Mouse (Mus musculus) left cerebral cortex, postnatal 25 days (tissue): ENCODE measurements at regions not wholly inside any gene's neighbourhood (a gene's known extent, or its start where the extent isn't known, plus 50 kb on each side); places are given as distances from the start of the nearest gene placed in this dataset.

Experiments used
- DNase-seq, 2 experiments: peaks; one replicate each; pipeline ENCODE4 v3.0.0; 2022; ENCODE audit warnings: low spot score in 2 of 2, mixed read lengths in 1 of 2
- intact Hi-C: fragments of 180-260 bp; cut with DNase I; formaldehyde crosslinking; loops from one replicate; pipeline ENCODE4 v1.15.1; 2025

- no peak for DNase-seq
- intact Hi-C loops = no loop called here
Measured at GRCm38 (mm10) chr11:38224300-38224699, 988.5 kb upstream of the Tenm2 start.

GRCm38 (mm10) chr11:38203347-38203746 lies 967.6 kb upstream of the Tenm2 start:
- DNase-seq = no peak
- intact Hi-C loops = no loop called here

- intact Hi-C loops = no loop called here
- DNase-seq = no peak
Measured at GRCm38 (mm10) chr11:38201136-38201741, 965.5 kb upstream of the Tenm2 start.

- no peak for DNase-seq
- intact Hi-C loops = no loop called here
Measured at GRCm38 (mm10) chr11:38193719-38194118, 958.0 kb upstream of the Tenm2 start.

GRCm38 (mm10) chr11:38191895-38192547 lies 956.3 kb upstream of the Tenm2 start:
- no peak for DNase-seq
- intact Hi-C loops = no loop called here

GRCm38 (mm10) chr11:38191437-38191836 lies 955.7 kb upstream of the Tenm2 start:
- no peak for DNase-seq
- intact Hi-C loops = no loop called here

GRCm38 (mm10) chr11:38170721-38171120 lies 935.0 kb upstream of the Tenm2 start:
- intact Hi-C loops = no loop called here
- DNase-seq = no peak

- intact Hi-C loops = no loop called here
- DNase-seq = no peak
Measured at GRCm38 (mm10) chr11:38158310-38158709, 922.5 kb upstream of the Tenm2 start.

GRCm38 (mm10) chr11:38156944-38157343 lies 921.2 kb upstream of the Tenm2 start:
- no peak for DNase-seq
- intact Hi-C loops = no loop called here

GRCm38 (mm10) chr11:38155706-38156105 lies 919.9 kb upstream of the Tenm2 start:
- DNase-seq = no peak
- intact Hi-C loops = no loop called here

- intact Hi-C loops = no loop called here
- DNase-seq = no peak
Measured at GRCm38 (mm10) chr11:38143436-38143835, 907.7 kb upstream of the Tenm2 start.

GRCm38 (mm10) chr11:38128851-38129250 lies 893.1 kb upstream of the Tenm2 start:
- intact Hi-C loops = no loop called here

GRCm38 (mm10) chr11:38123789-38124330 lies 888.1 kb upstream of the Tenm2 start:
- DNase-seq = no peak
- intact Hi-C loops = no loop called here

More at GRCm38 (mm10) chr11:38128851-38129250, 893.1 kb upstream of the Tenm2 start:
- no peak for DNase-seq

- no peak for DNase-seq
- intact Hi-C loops = no loop called here
Measured at GRCm38 (mm10) chr11:38122474-38122873, 886.7 kb upstream of the Tenm2 start.

- DNase-seq = no peak
- intact Hi-C loops = no loop called here
Measured at GRCm38 (mm10) chr11:38121051-38121616, 885.4 kb upstream of the Tenm2 start.

- no peak for DNase-seq
- intact Hi-C loops = no loop called here
Measured at GRCm38 (mm10) chr11:38117741-38118140, 882.0 kb upstream of the Tenm2 start.

- DNase-seq = no peak
- intact Hi-C loops = no loop called here
Measured at GRCm38 (mm10) chr11:38092202-38092601, 856.4 kb upstream of the Tenm2 start.

- intact Hi-C loops = no loop called here
- DNase-seq = peak in 1 of 2 experiments; percentile 3
Measured at GRCm38 (mm10) chr11:38075171-38075732, 839.5 kb upstream of the Tenm2 start.

GRCm38 (mm10) chr11:38069635-38070034 lies 833.9 kb upstream of the Tenm2 start:
- intact Hi-C loops = no loop called here
- peak in 1 of 2 experiments; percentile 44 for DNase-seq

GRCm38 (mm10) chr11:38067682-38068081 lies 831.9 kb upstream of the Tenm2 start:
- intact Hi-C loops = no loop called here
- DNase-seq = peak in 1 of 2 experiments; percentile 6

GRCm38 (mm10) chr11:38066091-38066490 lies 830.3 kb upstream of the Tenm2 start:
- intact Hi-C loops = no loop called here
- DNase-seq = no peak
